Mouse (Mus musculus) cerebellum, adult 11-12 months (tissue): ENCODE data around the gene Arhgef39.
A peak's percentile ranks its signal among the peaks of the same experiment; 100 is the strongest.

Experiments used
- DNase-seq: peaks from one replicate; pipeline ENCODE4 v3.0.0; 2022

Gene Arhgef39

DNA sequence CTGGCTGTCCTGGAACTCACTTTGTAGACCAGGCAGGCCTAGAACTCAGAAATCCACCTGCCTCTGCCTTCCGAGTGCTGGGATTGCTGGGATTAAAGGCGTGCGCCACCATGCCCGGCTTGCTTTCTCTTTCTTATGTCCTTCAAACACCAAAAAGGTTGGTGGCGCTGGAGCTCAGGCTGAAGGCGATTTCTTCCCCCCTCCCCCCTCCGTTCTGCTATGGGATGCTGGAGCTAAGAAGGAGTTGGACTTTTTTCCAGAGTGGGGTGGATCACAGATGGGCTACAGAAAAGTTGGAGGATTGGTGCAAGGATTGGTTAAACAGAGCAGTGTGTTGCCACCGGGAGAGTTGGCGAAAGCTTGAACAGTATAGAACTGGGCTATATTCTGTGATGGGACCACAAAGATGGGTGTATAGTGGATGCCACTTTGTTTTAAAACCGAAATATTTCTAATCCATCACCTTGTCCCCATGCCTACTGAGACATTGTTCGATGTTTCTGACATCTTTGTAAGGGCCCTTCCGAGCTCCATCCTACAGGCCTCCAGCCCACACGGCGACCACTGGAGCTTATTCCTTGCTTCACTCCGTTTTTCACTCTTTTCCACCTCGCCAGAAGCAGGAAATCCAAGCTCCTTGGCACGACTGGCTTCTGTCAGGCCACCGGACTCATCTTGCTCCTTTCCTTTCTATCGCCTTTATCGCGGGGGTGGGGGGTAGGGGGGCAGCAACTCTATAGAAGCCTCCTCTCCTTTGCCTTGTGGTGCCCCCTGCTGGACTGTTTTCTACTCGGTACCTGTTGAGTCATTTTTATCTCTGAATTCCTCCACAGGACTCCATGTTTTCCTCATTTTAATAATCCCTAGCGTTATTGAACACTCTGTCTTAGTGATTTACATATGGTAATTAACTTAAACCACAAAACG is 20.3 kb downstream of the Arhgef39 start:
- no peak for DNase-seq

DNA sequence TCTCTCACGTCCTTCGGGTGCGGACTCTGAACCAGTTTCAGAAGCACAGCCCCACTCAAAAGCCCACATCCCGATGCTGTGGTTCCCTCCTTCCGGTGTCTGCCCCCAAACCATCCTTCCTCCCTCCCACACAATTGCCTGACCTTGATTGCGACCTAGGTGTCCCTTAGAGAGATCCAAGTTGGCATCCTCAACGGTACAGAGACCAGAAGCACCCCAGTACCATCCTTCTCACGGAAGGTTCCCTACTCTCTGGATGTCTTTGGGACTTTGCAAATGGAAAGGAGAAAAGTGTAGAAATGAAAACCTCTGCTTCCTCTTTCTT is 21.0 kb downstream of the Arhgef39 start:
- DNase-seq = no peak

DNA sequence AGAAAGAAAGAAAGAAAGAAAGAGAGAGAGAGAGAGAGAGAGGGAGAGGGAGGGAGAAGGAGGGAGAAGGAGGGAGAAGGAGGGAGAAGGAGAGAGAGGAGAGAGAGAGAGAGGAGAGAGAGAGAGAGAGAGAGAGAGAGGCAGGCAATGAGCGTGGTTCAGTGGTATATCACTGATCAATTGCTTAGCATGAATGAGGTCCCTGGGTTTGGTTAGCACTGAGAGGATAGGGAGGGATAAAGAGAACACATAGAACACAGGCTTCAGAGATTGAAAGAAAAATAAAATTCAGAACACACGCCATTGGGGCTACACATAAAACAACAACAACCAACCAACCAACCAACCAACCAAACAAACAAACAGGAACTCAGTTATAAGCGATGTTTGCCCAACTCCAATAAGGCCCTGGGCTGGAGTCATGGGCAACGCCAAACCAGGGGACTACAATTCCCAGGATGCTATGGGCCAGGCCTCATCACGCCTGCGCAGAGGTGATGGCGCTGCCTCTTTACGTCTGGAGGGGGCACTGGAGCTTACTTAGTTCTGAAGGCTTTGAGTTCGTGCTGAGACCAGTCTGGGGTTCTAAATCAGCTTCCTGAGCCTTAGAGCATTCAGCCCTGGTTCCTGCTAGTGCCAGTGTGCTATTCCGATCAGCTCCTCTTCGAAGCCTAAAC is 21.5 kb downstream of the Arhgef39 start:
- peak; percentile 88 for DNase-seq

- DNase-seq = no peak
These were observed 22.9 kb downstream of the Arhgef39 start for GRCm38 (mm10) chr4:43476604-43477003.

GRCm38 (mm10) chr4:43473636-43474035 is 25.9 kb downstream of the Arhgef39 start:
- DNase-seq = no peak

GRCm38 (mm10) chr4:43470301-43470700 is 29.2 kb downstream of the Arhgef39 start:
- no peak for DNase-seq

DNA sequence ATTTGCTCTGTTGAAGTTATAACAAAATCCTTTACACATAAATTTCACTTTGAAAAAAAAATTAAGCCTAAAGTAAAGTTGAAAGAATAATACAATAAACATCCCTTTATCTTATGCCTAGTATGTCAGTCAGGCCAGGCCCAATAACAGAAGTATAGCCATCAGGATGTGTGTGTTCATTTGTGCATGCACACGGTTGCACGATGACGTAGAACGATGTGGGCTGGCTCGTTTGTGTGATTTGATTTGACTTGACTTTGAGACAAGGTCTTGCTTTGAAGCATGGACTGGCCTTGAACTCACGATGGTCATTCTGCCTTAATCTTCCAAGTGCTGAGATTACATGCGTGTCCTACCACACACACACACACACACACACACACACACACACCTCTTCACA is 32.6 kb downstream of the Arhgef39 start:
- DNase-seq = no peak

DNA sequence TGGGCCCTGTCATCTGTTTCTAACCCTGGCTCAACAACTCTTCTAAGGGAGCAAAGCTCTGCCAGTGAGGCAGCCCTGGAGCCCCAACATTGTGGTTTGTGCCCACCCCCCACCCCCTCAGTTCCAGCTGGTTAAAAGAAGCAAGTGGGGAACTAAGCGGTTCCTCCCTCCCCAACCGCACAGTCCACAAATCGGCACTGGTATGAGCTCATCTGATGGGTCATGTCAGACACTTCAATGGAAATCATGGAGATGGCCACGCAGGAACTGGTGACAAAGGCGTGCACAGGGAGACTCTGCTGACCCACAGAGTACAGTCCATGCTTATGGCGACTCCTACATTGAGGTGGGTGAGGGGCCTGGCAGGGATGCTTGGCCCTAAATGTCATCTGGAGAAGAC is 33.6 kb downstream of the Arhgef39 start:
- DNase-seq = no peak

DNA sequence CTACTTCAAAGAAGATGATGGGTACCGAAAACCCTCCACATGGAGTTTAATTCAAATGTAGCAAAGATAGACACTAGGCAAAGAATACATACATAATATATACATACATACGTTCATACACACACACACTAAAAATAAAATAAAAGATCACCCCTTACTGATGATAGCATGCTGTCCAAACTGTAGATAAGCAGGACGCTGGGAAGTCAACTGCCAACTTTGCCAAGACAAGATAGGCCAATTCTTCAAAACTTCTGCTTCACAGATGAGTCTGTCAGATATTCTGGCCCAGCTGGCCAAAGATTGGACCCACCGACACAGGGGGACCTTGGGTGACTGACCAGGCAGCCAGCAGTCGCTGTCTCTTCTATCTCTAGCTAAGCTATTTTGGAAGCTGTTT is 36.4 kb downstream of the Arhgef39 start:
- DNase-seq = no peak

DNA sequence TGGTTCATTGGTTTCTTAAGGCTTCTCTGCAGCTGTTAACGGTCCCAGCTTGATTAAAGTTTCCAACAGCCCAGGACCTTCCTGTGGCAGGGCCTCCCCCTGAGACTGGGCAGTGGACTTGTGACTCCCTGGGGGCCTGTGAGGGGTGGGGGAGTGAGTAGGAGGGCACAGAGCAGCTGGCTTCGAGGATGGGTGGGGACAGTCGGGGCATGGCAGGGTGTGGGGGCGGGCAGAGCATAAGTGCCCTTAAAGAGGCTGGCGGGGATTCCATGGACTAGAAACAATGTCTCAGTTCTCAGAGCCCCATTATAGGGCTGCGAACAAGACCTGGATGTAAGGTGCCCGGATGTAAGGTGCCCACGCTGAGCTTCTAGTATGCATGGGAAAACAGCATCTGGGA is 42.4 kb downstream of the Arhgef39 start:
- DNase-seq = no peak

DNA sequence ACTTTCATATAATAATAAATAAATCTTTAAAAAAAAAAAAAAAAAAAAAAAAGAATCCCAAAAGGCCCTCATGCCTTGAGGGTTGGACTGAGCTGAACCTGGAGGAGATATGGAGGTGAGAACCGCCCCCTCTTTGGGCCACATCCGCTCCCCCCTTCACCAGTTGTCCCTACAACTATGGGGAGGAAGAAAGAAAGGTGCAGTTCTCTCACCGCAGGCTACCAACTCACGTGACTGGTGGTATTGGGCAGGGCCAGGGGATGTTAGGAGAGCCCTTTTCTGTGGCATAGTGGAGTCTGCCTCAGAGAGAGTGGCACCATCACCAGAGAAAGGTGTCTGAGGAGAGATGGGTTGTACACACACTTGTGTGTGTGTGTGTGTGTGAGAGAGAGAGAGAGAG is 43.0 kb downstream of the Arhgef39 start:
- DNase-seq = no peak

DNA sequence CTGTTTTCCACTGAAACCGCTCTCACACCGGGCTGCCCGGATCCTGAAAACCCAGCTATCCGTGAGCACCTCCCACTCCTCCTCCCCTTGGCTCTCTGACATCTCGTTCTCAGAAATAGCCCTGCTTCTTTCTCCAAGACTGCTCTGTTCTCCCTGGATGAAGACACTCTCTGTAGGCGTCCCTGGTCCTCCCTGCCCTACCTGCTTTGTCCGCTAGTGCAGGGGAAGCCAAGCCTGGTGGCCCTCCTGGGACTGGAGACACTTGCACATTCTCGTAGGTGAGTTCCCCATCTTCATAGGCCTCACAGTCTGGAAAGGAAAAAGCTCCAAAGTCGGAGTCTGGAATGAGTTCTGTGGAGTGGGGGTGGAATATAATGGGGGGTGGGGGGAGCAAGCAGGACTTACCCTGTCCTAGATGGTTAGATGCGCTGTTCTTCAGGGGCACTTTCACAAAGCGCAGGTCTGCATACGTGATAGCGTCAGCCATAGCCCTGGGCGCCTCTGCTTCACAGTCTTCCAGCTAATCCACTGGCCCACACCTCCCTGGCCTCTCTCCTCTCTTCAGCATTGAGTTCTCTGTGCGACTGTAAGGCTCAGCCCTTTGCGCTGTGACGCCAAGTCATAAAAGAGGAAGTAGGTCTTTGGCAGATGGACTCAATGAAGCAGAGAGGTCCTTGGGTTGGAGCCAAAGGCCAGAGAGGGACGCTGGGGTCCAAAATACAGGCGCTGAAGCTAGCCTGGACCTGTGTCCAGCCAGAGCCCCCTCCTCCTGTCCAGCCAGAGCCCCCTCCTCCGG is 45.3 kb downstream of the Arhgef39 start, which contains the start of gene Cd72:
Gene Cd72, minus strand, starts transcription at position 588 of the 796 bp plus-strand sequence.
- DNase-seq = no peak

DNA sequence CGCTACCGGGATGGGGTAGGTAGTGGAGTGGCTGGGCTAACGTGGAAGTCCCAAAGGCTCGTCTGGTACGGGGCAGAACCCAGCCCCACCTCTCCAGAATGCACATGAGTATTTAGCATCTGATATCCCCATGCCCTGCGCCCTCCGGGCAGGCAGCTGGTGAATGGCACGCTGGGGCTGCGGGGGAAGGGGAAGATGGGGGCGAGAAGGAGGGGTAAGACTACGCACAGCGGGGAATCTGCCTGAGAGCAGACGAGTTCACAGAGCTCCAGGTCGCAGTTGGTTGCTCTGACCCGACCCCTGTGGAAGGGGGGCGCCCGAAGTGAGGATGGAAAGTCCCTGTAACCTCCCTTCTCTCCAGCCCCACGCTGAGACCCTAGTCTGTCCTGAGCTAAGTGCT is 46.1 kb downstream of the Arhgef39 start:
- no peak for DNase-seq

DNA sequence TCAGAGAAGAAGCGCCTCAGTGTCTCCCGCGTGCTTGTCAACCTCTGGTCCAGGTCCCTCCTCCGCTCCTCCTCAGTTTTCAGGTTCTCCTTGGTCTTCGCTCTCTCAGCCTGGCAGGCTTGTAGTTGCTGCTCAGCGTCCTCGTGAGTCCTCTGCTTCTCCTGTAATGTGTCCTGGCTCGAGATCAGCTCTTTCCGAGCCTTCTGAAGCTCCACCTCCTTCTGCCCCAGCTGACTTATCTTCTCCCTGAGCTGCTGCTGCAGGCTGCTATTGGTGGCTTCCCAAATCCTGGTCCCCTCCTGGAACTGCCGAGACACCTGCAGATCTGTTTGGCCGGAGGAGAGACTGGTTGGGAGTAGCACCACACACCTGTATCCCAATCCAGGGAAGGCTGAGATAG is 47.2 kb downstream of the Arhgef39 start:
- DNase-seq = no peak

DNA sequence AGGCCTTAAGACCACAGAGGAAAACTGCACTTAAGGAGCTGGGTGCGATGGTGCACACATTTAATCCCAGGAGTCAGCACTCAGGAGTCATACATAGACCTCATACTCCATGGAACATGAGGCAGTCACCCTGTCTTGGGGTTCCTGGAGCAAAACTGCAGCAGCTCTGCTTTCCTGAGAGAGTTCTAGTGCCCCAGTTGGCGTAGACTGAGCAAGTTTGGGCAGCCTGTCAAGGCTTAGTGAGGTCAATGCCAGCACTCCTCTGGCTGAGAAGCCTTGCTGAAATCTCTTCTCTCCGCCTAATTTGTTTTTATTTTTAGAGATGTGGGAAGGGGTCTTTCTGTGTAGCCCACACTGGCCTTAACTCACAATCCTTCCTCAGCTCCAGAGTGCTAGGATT is 50.9 kb downstream of the Arhgef39 start:
- DNase-seq = no peak

DNA sequence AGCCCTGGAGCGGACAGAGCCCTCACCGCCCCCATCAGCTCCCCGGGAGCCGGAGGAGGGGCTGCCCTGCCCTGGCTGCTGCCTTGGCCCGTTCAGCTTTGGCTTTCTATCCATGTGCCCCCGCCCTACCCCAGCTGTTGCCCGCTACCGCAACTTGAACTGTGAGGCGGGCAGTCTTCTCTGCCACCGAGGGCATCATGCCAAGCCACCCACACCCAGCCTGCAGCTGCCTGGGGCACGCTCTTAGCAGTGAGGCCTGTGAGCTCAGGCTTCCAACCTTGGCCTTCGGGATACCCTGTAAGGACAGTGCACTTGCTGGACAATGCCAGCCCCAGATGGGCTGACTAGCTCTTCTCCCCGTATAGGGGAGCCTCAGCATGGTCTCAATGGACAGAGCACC is 52.2 kb downstream of the Arhgef39 start:
- no peak for DNase-seq
